Mouse (Mus musculus): ENCODE measurements at regions not wholly inside any gene's neighbourhood (a gene's known extent, or its start where the extent isn't known, plus 50 kb on each side); places are given as distances from the start of the nearest gene placed in this dataset.

DNA sequence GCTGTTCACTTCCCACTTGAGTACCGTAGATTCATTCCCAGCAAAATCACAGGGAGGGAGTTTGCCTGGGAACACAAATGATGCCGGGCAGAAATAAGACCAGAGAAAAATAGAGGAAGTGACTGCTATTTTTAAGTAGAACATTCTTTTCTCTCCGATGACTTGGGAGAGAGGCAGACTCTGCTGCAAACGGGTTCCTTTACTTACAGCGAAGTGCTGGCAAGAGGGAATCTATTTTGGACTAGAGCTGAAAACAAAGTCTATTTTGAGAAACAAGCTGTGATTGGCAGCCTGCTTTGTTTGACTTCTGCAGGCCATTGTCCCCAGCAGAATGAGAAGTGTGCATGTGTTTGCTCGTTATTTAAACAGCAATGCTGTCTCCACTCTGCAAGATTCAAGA lies 78.2 kb upstream of the Tmem132c start:
- no peak for TF ChIP-seq POLR2A (IDR thresholded peaks at IDR 0.05; ENCODE audit: insufficient read depth, low read depth, low read length)
- TF ChIP-seq CTCF (IDR thresholded peaks at IDR 0.05), result no peak
- TF ChIP-seq EP300 (IDR thresholded peaks at IDR 0.05; ENCODE audit: insufficient read depth, low read depth, low read length), result no peak

All from heart, adult 2 months (tissue).